Mouse (Mus musculus) frontal cortex, postnatal 36 days (tissue): ENCODE results near the gene Arhgap33.

Experiments
- DNase-seq, 2 experiments: peaks; one replicate each; pipeline ENCODE4 v3.0.0; 2022; ENCODE audit warnings: low spot score in 2 of 2

Gene Arhgap33

DNA sequence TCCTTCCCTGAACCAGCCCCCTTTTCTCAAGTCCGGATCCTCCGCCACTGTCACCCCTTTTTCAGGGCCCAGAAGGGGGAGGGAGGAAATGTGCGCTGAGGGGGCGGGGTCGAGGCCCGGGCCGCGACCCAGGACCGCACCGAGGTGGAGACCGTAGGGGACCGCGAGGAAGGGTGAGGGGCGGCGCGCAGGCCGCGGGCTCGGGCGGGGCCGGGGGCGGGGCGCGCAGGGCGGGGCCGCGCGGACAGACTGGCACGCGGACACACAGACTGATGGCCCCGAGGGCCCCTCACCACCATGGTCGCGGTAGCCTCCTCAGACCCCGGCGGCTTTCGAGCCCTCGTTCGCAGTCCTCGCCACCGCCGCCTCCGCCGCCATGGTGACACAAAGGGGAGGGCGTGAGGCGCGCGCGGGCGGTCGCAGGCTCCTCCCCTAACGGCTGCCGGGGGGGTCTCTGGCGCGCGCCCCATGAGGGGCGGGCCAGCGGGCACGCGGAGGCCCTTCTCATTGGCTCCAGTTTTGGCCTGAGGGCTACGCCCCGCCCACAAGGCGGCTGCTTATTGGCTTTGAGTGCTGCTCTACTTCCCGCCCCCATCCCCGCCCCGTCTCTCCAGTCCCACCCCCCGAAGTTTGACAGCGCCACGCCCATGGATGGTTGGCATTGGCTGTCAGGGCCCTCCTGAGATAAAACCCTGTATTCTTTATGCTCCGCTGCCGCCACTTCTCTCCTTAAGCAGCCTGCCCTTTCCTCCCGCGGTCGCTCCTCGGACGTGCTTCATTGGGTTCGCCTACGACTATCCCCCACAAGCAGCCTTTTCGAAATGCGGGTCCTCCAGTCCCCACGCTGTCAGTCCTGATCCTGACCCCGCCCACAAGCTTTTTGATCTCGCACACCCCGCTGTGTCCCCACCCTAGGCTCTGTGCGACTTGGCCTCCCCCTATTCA is at the start of gene Arhgap33:
Arhgap33 (minus strand) TSS at position 428 of the 945 bp plus-strand sequence.
- DNase-seq, result peak; percentile 95 to 97

DNA sequence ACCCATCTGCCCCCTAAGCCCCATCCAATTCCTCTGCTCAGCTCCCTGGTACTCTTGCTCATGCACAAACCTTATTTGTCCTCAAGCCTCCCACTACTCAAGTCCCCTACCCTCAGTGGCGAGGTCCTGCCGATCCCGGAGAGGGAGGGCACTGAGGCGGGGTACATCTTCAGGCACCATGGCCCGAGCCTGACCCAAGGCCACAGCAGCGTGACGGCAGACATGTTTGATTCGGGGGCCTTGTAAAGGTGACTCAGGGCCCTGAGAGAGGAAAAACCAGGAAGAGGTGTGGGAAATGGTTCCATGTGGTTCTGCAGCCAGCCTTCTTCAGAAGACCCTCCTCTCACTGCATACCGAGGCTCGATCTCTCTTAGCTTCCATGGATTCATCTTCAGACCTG is 49.5 kb upstream of the Arhgap33 start:
- DNase-seq, result no peak

DNA sequence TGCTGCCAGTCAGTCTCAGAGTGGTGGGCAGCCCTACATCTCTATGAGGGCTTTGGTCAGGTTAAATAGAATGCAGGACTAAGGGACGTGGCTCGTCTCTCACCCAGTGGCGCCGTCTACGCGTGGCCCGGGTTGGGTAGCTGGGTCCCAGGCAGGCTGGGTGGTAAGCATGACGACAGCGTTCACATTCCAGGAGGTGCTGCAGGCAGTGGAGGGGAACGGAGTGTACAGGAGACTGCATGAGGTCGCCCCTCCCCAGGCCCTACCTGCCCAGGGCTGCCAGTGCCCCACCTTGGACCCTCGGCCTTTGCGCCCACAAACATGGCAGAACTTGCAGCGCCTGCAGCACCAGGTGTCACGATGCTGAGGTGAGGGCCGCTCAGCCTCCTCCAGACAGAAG is 46.7 kb upstream of the Arhgap33 start:
- no peak for DNase-seq

DNA sequence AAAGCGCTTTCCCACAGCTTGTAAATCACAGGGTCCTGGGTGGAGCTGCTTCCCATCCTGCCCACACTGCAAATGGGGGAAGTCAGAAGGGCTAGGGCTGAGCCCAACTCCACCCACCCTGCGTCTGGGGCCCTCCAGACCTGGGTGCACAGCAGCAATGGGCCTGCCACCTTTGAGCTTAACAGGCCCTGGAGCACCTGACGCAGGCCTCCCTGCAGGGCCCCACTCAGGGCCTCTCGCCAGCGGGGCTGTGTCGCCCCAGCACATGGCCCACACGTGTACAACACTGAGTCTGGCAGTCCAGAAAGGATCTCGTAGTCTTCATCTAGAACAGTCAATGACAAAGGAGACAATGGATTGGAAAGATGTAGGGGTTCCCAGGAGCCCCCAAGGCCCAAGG is 45.1 kb upstream of the Arhgap33 start:
- no peak for DNase-seq

DNA sequence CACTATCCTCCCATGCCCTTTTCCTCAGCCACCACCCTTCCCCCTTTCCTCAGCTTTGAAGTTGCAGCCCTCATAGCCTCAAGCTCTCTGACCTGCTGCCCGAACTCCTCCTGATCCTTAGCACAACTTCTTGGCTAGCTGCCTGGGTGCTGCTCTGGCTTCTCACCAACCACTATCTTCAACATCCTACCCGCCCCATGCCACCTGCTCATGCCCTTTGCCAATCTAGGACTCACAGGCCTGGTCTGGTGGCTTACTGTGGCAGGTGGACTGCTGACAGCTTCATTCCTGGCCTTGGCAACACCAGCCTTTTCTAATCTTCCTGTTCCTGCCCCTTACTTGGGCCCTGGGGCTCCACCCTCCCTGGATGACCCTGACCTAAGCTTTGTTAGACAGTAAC is 38.1 kb upstream of the Arhgap33 start:
- no peak for DNase-seq

DNA sequence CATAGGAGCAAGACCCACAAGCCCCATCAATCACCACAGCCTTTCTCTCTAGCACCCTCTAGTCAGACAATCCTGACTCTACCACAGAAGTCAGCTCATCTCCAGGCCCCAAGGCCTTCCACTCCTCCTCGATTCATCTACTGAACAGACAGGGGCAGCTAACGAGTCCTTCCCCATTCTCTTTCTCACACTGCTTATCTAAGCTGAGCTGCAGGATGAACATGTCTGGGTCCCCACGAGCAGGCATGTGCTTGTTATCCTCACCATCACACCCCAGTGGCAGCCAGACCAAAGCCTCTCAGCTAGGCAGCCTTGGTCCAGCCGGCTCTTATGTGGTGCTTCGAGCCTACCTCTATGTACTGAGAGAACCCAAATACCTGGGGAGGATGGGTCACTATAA is 37.5 kb upstream of the Arhgap33 start:
- no peak for DNase-seq

DNA sequence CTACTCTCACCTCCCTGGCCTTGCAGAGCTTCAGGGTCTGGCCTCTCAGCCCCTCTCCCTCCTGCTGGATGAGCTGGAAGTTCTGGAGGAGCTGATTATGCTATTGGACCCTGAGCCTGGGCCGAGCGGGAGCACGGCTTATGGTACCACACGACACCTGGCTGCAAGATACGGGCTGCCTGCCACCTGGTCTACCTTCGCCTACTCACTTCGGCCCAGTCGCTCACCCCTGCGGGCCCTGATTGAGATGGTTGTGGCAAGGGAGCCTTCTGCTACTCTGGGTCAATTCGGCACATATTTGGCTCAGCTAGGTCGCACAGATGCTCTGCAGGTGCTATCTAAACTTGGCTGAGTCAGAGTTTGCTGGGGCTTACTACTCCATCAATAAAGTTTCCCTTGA is 32.7 kb upstream of the Arhgap33 start:
- no peak for DNase-seq

DNA sequence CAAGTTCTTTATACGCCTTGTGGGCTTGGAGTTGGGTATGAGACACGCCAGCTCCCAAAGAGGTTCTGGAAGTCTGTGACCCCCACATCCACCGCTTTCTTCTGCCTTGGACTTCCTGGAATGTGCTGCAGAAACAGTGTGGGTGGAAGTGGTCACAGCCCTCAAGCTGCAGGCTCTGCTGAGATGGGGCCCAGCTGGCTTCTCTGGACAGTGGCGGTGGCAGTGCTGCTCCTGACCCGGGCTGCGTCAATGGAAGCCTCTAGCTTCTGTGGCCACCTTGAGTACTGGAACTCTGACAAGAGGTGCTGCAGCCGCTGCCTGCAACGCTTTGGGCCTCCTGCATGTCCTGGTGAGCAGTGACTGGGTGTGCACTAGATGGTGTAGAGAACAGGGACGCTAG is 31.2 kb upstream of the Arhgap33 start:
- DNase-seq, result no peak

DNA sequence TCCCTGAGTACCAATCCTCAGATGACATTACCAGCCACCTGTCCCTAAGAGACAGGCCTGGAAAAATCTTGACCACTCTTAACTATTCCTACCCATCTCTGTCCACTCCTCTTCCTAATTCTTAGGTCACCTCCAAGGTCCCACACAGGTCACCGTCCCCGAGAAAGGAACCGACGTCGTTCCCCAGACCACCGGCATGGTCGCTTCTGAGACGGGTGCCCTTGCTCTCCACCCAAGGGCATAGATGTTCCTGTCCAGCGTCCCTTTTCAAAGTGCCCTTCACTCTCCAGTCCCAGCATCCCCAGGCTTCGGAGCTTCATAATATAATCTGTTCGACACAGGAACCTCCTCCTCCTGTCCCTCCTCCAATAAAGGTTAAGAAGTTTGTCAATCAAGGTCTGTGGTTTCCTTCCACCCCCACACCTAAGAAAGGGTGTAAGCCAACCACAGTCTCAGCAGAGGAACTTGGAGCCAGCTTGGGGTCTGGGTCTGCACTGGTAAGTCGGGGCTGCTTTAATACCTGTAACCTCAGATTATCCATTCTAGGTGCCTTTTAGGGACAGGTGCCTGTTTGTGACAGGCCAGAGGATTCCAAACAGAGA is 30.2 kb upstream of the Arhgap33 start, which contains the start of gene Igflr1:
Igflr1 (plus strand) TSS at position 458 of the 602 bp plus-strand sequence.
- no peak for DNase-seq

DNA sequence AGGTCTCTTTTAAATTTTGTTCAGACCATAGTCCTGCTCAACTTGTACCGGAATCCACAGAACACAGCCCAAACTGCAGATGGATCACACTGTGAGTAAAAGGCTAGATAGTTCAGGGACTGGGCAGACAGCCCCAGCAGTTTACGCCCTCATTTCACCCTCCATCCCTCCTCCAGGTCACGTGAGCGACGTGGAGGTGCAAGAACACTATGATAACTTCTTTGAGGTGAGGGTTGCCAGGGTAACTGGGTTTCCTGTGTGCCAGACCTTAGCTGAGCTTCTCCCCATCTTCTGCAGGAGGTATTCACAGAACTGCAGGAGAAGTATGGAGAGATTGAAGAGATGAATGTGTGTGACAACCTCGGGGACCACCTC is 29.0 kb upstream of the Arhgap33 start:
- no peak for DNase-seq

DNA sequence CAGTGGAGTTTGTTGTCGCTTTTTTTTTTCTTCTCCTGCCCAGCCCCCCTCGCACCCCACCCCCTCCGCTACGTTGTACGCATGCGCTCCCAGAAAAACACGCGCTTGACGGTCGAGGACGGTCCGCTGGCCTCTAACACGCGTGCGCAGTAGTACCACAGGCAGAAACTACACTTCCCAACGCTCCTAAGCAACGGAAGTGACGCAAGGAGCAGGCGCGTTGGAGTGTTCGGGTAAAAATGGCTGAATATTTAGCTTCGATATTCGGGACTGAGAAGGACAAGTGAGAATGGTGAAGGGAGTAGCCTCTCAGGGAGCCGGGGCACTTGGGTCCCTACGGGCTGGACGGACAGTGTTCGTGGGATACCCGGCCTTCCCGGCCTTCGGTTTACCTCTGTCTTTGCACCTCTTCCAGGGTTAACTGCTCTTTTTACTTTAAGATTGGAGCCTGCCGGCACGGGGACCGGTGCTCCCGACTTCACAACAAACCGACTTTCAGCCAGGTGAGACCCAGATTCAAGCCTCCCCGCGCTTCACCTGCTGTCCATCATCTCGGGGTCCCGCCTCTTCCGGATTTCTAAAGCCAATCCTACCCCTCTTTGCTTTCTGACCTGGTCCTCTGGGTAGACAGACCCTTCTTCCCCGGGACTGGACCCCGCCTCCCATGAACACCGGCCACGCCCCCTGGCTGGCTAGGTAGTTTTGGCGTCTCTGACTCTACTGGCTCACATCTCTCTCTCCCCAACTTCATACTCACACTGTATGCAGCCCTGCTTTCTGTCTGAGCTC is 28.5 kb upstream of the Arhgap33 start, which contains the start of the genes U2af1l4, Gm49396 and Psenen:
U2af1l4 (plus strand) TSS at position 185 of the 789 bp plus-strand sequence.
Gm49396 (plus strand) TSS at position 228 of the 789 bp plus-strand sequence.
Psenen (minus strand) TSS at position 511 of the 789 bp plus-strand sequence.
- DNase-seq, result peak; percentile 93 to 96

DNA sequence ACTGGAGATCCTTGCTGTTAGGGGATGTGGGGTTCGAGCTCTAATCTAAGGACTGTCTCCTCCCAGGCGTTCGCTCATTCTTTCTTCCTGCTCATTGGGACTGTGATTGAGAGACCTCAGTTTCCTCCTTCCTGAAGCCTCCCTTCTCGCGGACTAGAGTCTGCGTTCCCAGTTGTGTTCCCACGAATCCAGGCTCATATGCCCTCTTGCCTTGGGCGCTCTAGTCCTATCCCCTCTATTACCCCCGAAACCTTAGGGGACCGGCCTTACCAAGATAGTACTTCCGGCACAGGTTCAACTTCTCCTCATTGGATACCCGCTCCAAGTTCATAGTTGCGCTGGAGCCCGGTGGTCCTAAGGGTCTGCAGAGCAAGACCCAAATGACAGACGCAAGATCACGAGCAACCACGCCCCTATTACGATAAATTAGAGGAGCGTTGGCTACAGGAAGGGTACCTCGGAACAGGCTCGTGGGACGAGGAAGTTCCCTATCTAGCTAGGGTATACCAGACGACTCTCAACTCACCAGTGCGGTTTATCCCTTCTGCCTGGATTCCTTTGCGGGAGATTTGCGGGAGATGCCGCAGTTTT is 27.8 kb upstream of the Arhgap33 start:
- no peak for DNase-seq

DNA sequence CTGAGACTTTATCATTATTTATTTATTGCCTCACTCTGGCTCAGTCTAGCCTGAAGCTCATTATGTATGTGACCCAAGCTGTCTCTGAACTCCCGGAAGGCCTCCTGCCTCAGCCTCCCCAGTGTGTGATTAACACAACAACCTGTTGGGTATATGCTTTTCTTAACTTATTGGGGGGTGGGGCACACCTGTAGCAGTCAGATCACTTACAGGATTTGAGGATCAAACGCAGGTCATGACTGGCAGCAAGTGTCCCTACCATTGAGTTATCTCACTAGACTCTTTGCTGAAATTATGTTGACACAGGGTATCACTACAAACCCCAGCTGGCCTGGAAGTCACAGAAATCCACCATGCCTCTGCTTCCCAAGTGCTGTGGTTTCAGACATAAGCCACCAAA is 25.4 kb upstream of the Arhgap33 start:
- DNase-seq, result no peak

DNA sequence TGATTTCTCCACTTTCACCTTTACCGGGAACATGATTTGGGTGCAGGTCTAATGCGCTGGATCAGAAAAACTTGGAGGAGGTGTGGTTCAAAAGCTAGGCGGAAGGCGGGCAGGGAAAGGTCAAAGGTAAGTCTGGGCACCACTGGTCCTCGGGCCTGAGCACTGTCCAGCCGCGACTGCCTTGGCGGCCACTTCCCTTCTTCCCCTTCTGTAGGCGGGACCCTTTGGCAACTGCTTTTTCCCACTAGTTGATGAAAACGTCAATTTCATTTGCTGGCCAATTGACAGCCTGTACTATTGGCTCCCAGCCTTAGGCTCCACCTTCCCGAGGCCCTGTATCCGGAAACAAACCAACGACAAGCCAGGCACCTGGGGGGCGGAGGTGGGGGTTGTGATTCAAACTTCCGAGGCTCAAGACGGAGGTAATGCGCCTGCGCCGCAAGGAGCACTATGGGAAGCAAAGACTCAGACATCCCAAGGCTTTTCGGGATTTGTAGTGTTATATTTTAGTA is 24.6 kb upstream of the Arhgap33 start, which contains the start of gene Lin37:
Lin37 (minus strand) TSS at position 396 of the 512 bp plus-strand sequence.
- peak; percentile 97 to 99 for DNase-seq

DNA sequence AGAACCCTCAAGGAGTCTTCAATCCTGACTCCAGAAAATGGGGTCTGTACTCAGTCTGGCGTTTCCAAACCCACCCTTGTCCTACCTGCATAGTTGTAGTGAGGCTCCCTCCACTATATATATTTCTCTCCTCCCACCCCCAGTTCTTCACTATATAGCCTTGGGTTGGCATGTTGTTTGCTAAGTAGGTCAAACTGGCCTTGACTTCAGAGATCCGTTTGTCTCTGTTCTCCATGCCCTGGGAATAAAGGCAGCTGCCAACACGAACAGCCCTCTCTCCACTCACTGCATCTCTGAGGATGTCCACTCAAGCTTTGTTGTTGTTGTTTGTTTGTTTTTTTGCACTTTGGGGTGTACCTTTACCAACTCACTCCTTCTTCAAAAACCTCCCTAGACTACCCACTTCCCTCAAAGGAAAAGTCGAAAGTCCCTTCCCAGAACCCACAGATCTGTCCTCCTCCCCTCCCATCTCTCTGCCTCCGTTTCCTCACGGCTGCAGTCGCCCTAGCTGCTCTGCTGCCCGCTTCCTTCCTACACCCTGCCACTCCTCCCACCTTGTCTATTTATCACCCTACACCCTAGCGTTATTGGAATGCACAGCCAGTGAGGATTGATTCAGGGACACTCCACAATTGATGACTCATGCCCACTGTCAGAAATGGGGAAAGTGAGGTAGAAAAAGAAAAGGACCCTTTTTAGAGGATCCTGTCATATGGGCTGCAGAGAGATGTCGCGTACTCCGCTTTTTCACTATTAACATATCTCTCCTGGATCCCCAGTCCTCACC is 24.0 kb upstream of the Arhgap33 start:
- DNase-seq, result no peak

DNA sequence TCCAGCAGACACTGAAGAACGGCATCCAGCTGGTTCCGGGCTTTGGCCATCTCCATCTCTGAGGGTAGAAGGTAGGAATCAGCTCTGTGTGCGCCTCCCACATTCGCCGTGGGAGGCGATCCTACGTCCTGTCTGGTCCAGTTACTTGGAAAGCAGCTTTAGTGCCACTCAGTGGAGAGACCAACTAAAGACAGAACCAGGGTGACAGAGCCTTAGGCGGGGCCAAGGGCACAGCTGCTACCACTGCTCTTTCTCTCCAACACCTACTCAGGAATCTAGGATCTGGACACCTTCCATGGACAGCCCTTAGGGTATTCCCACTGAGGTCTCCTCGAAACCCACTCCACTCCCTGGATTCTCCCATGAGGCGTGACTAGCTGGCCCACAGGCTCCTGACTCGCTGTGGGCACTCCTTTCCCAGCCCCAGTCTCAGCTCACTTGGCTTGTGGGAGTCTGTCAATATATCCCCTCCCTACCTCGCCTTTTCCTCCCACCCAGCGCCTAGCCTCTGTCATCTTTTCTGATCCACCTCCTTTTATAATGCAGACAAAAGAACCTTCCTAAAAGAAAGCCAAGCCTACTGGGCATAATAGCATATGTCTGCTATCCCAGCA is 23.1 kb upstream of the Arhgap33 start:
- DNase-seq, result no peak

DNA sequence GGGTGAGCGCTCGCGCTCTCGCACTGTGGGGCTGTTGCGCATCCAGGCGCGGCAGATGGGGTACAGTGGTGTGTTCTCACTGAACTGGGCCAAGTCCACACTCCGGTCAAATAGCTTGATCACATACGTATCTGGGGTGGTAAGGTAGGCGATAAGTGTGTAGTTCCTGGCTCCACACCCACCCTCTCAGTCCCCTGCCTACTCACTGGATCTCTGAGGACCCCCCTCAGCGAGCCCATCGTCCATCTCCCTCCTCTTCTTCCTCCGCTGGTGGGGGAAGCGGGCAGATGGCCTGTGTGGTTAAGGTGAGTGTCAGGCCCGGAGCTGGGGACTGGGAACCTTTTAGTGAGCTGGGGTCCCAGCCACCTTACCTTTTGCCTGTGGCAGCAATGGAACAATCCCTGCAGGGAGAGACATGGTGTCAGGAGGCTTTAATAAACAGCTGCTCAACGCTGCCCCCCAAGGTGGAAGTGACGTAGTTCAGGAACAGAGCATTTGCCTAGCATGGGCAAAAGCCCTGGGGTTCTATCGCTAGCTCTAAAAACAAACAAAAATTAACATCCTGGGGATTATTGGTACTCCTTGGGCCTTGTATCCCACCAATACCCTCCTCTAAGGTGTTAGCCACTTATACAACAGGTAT is 22.2 kb upstream of the Arhgap33 start:
- no peak for DNase-seq

DNA sequence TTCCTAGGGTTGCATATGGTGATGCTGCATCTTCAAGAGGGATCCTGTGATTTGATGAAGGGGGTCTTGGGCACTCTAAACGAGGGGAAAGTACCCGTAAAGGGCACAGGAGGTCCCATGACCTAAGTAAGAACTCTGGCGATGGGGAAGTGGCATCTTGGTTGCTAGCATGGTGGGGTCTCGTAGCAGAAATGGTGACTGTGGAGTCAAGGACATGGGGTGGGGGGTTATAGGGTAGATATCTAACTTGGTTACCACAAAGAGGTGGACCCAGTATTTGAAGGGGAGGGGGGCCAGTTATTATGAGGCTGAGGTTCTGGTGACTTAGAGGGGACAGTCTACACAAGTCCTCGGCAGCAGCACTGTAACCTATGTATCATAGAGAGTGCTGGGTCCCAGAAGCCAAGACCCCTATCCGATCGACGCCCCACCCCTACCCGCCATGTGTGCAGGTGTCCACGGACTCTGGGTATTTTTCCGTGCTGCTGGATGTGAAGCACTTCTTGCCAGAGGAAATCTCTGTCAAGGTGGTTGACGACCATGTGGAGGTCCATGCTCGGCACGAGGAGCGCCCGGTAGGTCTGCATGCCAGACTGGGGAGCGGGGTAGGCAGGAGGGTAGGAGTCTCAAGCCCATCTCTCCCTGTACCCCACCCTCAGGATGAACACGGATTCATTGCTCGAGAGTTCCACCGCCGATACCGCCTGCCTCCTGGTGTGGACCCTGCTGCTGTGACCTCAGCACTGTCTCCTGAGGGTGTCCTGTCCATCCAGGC is 19.1 kb upstream of the Arhgap33 start:
- DNase-seq, result no peak
